Mouse (Mus musculus) macrophage (primary cell): ENCODE data around the gene Mindy4. TPM values are rescaled to one million over a fixed set of nuclear protein-coding genes. Genes with fewer than 3 reads are reported as not detected.
"Not testable (repeated sequence)": the region's sequence is repeated elsewhere in the genome, so short reads cannot be mapped to it uniquely, and the experiment has no call there.

Source experiments
- H3K27ac ChIP-seq: fragments of 350-480 bp; formaldehyde crosslinking; 2 replicates; pipeline ENCODE4 v1.9.0; 2021
- H3K36me3 ChIP-seq: fragments of 350-480 bp; formaldehyde crosslinking; 2 replicates; pipeline ENCODE4 v1.9.0; 2021; ENCODE audit errors: inconsistent target
- H3K4me3 ChIP-seq: fragments of 350-480 bp; formaldehyde crosslinking; 2 replicates; pipeline ENCODE4 v1.9.0; 2021; ENCODE audit errors: inconsistent target
- H3K79me2 ChIP-seq: fragments of 350-480 bp; formaldehyde crosslinking; 2 replicates; pipeline ENCODE4 v1.9.0; 2021; ENCODE audit errors: inconsistent target
- WGBS: methylation state at CpG from one replicate; pipeline ENCODE4 v1.1.7; 2026; ENCODE audit warnings: inconsistent platforms; ENCODE audit not compliant: missing documents; 5-methylcytosine and 5-hydroxymethylcytosine counted together
- polyA plus RNA-seq: library from polyadenylated mRNA; stranded (reverse); fragments of 250-400 nt; gene quantifications from 3 replicates; pipeline ENCODE4 v1.2.4, GENCODE M21; 2018; ENCODE audit warnings: inconsistent platforms

Mindy4 gene
- polyA plus RNA-seq, 1 experiment from 2014 or later: 0.34 TPM

DNA sequence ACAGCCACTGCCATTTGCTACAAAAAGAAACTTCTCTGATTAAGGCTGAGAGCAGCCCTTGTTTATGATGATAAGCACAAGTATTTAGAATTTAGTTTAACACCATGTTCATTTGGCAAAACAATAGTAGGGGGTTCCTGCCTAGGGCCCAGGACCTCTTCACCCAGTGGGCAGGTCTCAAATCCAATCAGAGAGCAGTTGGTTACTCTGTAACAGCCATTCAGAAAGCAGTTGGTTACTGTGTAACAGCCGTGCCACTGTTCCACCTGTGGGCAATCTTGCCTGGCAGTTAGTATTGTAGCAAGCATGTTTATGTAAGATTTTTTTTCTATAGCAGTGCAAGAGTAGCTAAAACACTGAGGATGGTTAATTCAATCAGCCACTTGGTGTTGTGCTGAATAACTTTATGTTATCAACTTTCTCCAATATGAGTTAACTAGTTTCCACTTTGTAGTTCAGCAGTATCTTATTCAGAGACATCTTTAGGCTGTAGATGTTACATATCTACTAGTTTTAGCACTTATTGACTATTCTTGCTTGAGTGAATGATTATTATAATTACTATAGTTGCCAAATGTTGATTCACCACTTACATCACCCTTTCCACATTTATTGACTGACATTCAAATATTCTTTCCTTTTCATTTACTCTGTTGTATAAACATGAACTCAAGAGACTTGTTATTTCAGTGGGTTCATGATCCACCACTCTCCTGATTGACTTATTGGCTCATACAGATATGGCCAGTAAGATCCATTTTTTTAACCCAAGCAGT is 20.3 kb upstream of the Mindy4 start:
- no peaks in the 10 kb centered on the region for H3K79me2 ChIP-seq
- 70% methylated on average over 1 of the region's 1 CpGs for WGBS
- no peak overlapping the region for H3K27ac ChIP-seq
- H3K4me3 ChIP-seq: no peak overlapping the region
- no peaks in the 10 kb centered on the region for H3K36me3 ChIP-seq

- 97% methylated on average over 15 of the region's 17 CpGs for WGBS
- H3K27ac ChIP-seq, H3K4me3 ChIP-seq, H3K36me3 ChIP-seq, H3K79me2 ChIP-seq: not testable (repeated sequence)
Observed at GRCm38 (mm10) chr6:55187827-55188226, 15.4 kb upstream of the Mindy4 start.

- Histone ChIP-seq H3K79me2 (no peaks in the 10 kb centered on the region), H3K36me3 (no peaks in the 10 kb centered on the region), H3K4me3 (no peak overlapping the region), H3K27ac (no peak overlapping the region)
Observed at GRCm38 (mm10) chr6:55189406-55189805, 13.8 kb upstream of the Mindy4 start.

DNA sequence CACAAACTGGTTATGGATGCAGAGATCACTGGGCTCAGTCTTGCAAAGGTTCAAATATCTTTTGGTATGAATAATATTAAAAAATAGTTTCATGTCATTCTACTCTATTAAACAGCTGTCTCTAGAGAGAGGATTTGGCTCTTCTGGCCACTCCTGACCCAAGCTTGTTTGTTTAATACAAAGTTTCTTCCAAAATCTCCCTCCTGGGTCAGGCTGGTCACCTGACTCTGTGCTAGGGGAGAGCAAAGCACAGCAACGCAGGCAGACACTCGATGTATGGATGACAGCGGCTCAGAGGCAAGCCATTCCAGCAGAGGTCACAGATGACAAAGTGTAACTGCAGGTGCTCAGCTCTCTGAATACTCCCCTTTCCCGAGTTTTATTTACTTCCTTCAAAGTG is 11.6 kb upstream of the Mindy4 start:
- Histone ChIP-seq H3K27ac (no peak overlapping the region), H3K36me3 (no peaks in the 10 kb centered on the region), H3K4me3 (no peak overlapping the region), H3K79me2 (no peaks in the 10 kb centered on the region)
- WGBS: 76% methylated on average over 4 of the region's 4 CpGs

DNA sequence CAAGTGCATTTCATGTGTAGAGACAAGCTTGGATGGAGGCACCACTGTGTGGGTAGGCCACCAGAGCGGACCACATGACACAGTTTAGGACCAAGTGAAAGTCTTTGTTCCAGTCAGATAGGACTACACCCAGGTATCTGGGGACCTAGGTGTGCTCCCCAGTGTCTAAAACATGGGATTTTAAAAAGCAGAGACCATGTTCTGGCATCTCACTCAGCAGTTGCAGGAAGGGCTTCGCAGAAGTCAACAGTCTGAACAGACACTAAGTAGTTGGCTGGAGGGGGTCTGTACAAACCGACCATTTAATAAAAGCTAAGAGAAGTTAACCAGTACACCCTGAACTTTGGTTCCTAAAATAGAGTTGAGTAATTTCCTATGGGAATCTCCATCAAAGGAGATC is 10.0 kb upstream of the Mindy4 start:
- WGBS: 100% methylated on average over 3 of the region's 3 CpGs
- Histone ChIP-seq H3K79me2 (no peaks in the 10 kb centered on the region), H3K27ac (no peak overlapping the region), H3K36me3 (no peaks in the 10 kb centered on the region), H3K4me3 (no peak overlapping the region)

DNA sequence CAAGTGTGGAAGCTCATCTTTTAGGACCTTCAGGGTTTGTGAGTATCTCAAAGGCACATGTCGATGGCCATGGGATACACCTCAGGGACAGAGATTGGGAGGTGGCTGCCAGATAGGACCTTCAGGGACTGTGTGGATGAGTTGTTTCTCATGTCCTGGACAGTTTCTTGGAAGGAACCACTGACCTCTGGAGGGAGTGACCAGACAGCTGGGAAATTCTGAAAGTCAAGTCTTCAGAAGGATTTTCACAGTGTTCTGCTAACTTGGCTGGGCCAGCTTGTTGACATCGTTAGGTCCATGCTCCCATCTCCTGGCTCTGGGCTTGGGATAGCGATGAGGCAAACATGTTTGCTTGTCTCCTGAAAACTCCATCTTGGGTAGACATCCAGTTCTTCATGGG is 4.1 kb upstream of the Mindy4 start:
- no peak overlapping the region for H3K4me3 ChIP-seq
- H3K36me3 ChIP-seq: no peaks in the 10 kb centered on the region
- no peak overlapping the region for H3K27ac ChIP-seq
- 89% methylated on average over 3 of the region's 3 CpGs for WGBS
- no peaks in the 10 kb centered on the region for H3K79me2 ChIP-seq

- no peaks in the 10 kb centered on the region for H3K79me2 ChIP-seq
- H3K4me3 ChIP-seq: peak overlapping the region; percentile 49; the same call in 1 of the 2 replicates
- no peaks in the 10 kb centered on the region for H3K36me3 ChIP-seq
- no peak overlapping the region for H3K27ac ChIP-seq
- 100% methylated on average over 3 of the region's 3 CpGs for WGBS
Observed at GRCm38 (mm10) chr6:55203931-55204330, 748 bp downstream of the Mindy4 start.

DNA sequence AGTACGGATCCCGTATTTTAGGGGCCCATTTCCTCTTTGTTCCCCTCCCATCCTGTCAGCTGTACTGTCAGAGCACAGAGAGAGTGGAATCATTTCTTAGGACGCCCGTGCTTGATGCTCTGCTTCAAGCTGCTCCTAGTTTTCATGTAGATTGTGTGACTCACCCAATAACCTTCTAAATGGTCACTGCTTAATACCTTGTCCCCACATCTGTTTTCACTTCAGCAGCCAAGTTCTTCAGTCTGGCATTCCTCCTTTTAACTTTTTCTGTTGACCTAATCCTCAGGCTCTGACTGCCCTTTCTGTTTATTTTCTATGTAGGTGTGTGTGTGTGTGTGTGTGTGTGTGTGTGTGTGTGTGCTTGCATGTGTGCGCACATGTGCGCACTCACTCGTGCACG is 4.6 kb downstream of the Mindy4 start:
- Histone ChIP-seq H3K4me3 (no peak overlapping the region), H3K79me2 (no peaks in the 10 kb centered on the region), H3K27ac (no peak overlapping the region), H3K36me3 (no peaks in the 10 kb centered on the region)
- 82% methylated on average over 8 of the region's 8 CpGs for WGBS

- H3K4me3 ChIP-seq: no peak overlapping the region
- no peaks in the 10 kb centered on the region for H3K79me2 ChIP-seq
- no peak overlapping the region for H3K27ac ChIP-seq
- H3K36me3 ChIP-seq: no peaks in the 10 kb centered on the region
- WGBS: 91% methylated on average over 15 of the region's 15 CpGs
Observed at GRCm38 (mm10) chr6:55210423-55211365, 7.5 kb downstream of the Mindy4 start.

DNA sequence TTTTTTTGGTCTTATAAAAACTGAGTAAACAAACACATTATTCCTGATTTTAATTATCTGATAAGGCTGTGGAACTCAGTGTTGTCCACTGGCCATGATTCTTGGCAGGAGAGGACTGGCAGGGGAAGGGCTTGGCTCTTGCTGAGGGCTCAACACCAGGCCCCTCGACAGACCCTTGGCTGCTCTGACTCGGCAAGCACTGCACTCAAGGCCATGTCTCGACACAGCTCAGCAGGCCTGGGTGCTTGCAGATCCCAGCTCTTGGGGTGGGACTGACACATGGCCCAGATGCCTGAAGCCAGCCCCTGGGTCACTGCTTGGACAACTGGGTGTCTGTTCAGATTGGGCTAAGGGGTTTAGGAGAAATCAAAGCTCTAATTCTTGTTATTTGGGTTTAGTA is 11.4 kb downstream of the Mindy4 start:
- H3K4me3 ChIP-seq: no peak overlapping the region
- 100% methylated on average over 3 of the region's 3 CpGs for WGBS
- H3K79me2 ChIP-seq: no peaks in the 10 kb centered on the region
- H3K36me3 ChIP-seq: no peaks in the 10 kb centered on the region
- H3K27ac ChIP-seq: no peak overlapping the region

DNA sequence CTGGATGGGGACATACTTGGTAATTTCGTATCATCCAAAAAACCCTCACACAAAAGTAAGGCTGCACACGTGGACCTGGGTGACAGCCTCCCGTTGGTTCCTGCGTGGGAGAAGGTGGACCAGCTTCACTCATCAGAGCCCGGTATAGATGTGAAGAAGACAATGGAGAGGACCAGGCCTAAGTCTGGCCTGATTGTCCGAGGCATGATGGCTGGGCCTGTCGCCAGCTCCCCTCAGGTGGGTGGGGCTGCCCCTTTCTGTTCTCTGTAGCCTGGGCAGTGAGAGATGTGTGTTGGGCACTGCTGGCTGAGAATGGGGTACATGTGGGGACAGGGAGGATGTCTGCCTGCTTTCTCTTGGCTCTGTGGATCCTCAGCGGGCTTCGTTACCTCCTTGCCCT is 15.0 kb downstream of the Mindy4 start:
- Histone ChIP-seq H3K79me2 (no peaks in the 10 kb centered on the region), H3K4me3 (no peak overlapping the region), H3K36me3 (no peaks in the 10 kb centered on the region), H3K27ac (no peak overlapping the region)
- 93% methylated on average over 9 of the region's 9 CpGs for WGBS

DNA sequence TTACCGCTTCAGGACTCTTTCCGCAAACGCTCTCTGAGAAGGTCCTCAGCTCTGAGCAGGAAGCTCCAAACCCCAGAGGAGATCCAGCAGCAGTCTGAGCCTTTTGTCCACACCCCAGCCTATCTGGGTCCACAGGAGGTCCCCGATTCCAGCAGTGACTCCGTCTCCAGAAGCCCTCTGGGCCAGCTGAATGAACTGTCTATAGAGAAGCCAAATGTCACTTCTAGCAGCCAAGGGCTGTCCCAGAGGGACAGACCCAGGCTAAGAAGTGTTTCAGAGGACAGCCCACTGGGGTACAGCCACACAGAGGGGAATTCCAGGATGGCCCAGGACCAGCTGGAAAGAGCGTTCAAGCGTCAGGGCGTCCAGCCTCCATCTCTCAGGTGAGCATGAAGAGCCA is 20.8 kb downstream of the Mindy4 start:
- Histone ChIP-seq H3K79me2 (no peaks in the 10 kb centered on the region), H3K27ac (no peak overlapping the region), H3K36me3 (no peaks in the 10 kb centered on the region), H3K4me3 (no peak overlapping the region)
- WGBS: 98% methylated on average over 8 of the region's 8 CpGs

DNA sequence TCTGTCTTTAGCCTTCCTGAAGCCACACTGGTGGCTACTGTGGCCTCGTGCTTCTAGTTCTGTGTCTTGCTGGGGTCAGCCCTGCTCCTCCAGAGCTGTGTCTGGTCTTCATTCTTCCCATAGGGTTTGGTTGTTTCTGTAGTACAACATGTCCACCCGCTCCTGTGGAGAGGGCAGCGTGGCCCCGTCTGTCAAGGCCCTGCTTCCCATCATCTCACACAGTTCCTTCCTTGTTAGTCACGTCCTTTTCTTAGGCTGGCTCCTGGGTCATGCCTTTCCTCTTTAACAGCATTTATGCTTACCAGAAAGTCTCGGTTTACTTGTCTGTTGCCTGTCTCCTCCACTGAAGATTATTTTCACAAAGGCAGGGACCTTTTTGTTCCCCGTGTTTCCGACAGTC is 26.9 kb downstream of the Mindy4 start:
- 89% methylated on average over 8 of the region's 8 CpGs for WGBS
- no peaks in the 10 kb centered on the region for H3K79me2 ChIP-seq
- H3K27ac ChIP-seq: no peak overlapping the region
- no peak overlapping the region for H3K4me3 ChIP-seq
- no peaks in the 10 kb centered on the region for H3K36me3 ChIP-seq

DNA sequence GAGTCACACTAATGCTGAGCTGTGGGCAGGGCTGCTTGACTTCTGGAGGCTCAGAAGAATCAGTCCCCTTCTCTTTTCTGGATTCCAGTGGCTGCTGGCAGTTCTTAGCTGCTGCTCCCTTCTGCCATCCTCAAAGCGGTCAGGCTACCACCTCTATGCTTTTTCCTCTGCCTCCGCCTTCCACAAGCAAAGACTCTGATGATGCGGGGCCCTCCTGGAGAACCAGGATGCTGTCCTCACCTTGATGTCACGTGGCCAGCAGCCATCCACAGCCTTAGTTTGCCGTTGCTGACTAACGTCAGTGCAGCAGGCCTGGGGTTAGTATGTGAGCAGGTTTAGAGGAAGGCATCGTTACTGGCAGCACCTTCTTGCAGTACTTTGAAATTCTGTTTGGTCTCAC is 28.9 kb downstream of the Mindy4 start:
- H3K36me3 ChIP-seq: no peaks in the 10 kb centered on the region
- no peak overlapping the region for H3K4me3 ChIP-seq
- no peak overlapping the region for H3K27ac ChIP-seq
- 95% methylated on average over 7 of the region's 7 CpGs for WGBS
- H3K79me2 ChIP-seq: no peaks in the 10 kb centered on the region

- H3K79me2 ChIP-seq: no peaks in the 10 kb centered on the region
- WGBS: 55% methylated on average over 3 of the region's 3 CpGs
- H3K4me3 ChIP-seq: no peak overlapping the region
- no peaks in the 10 kb centered on the region for H3K36me3 ChIP-seq
- no peak overlapping the region for H3K27ac ChIP-seq
Observed at GRCm38 (mm10) chr6:55232524-55233264, 29.5 kb downstream of the Mindy4 start.
